Mouse (Mus musculus) cerebellum, postnatal 14 days (tissue): ENCODE measurements around the gene Fbxl3.

Experiments used
- DNase-seq, 2 experiments: peaks; one replicate each; pipeline ENCODE4 v3.0.0; 2021; ENCODE audit warnings: mixed read lengths in 2 of 2

Fbxl3 gene

DNA sequence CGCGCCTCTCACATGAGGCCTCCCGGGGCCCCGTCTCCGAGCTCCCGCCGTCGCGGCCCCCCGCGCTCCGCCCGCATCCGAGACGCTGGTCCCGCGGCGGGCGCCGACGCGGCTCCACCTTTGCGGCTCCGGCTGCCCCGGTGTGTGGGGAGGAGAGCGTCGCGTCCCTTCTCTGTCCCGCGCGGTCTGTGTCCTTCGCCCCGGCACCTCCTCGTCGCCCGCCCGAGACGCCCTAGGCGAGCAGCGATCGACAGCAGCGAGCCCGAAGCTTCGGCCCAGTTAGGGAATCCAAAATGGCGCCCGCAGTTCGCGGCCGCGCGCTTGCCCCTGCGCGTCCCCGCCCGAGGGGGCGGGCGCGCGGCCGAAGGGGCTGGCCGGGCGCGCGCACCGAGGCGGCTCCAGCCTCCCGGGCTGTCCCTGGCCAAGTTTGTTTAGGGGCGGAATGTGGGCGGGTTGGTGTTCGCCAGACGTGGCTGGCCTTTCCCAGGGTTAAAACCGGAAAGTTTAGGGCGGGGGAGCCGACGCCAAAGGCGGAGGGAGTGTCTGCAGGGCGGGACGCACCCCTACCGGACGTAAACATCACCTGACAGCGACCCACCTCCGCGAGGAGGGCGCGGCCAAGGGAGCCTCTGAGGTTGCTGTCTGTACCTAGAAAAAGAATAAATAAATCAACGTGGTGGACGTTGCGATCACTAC is at the start of gene Fbxl3:
TSS of gene Fbxl3 (minus strand) at position 329 of the 696 bp plus-strand sequence.
- peak; percentile 88 to 91 for DNase-seq

DNA sequence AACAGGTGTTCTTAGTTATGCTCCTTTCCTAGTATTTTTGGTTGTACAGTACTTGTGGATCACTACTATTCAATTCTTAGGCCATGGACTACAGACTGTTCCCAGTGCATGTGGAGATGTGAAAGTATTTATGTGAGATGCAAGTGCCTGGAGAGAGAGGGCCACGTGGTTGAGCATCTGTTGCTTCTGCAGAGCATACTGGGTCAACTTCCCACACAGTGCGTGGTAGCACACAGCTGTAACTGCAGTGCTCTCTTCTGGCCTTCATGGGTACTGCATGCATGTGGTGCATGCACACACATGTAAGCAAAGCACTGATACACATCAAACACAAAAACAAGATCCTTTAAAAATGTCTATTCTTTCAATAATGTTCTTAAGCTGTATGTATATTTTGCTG is 32.6 kb upstream of the Fbxl3 start:
- DNase-seq: peak; percentile 40 to 68

DNA sequence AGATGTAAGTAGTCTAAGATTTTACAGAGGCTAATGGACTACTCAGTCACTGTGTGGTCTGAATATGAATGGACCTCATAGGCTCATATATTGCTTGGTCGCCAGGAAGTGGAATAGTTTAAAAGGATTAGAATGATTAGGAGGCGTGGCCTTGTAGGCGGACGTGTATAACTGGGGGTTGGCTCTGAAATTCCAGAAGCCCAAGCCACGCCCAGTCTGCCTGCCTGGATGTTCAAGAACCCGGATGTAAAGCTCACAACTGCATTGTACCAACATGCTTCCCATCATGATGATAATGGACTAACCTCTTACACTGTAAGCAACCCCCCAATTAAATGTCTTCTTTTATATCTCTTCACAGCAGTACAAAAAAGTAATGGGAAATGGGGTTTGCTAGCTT is 26.4 kb upstream of the Fbxl3 start:
- no peak for DNase-seq

DNA sequence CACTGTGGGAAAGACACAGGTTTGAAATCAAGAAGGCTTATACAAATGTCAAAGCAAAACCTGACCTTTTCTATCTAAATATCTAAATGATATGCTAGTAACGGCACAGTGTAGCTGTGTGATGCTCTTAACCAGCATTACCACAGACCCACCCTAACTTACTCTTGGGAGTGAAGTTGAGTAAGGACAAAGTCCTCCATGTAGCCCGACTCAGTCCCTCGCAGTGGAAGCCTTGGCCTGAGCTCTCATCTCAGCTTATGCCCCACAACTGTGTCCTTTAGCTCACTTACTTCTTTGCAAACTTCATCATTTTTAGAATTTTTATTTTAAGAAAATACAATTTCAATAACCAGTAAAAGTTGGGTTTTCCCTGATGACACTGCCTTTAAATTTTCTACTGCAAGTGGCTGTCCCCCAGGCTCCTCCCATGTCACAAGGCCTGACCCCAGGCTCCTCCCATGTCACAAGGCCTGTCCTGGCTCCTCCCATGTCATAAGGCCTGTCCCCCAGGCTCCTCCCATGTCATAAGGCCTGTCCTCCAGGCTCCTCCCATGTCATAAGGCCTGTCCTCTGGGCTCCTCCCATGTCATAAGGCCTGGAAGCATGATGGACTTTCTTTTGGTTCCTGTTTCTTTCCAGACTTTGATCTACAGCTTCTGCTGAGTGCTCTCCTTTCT is 15.8 kb upstream of the Fbxl3 start:
- DNase-seq: no peak

DNA sequence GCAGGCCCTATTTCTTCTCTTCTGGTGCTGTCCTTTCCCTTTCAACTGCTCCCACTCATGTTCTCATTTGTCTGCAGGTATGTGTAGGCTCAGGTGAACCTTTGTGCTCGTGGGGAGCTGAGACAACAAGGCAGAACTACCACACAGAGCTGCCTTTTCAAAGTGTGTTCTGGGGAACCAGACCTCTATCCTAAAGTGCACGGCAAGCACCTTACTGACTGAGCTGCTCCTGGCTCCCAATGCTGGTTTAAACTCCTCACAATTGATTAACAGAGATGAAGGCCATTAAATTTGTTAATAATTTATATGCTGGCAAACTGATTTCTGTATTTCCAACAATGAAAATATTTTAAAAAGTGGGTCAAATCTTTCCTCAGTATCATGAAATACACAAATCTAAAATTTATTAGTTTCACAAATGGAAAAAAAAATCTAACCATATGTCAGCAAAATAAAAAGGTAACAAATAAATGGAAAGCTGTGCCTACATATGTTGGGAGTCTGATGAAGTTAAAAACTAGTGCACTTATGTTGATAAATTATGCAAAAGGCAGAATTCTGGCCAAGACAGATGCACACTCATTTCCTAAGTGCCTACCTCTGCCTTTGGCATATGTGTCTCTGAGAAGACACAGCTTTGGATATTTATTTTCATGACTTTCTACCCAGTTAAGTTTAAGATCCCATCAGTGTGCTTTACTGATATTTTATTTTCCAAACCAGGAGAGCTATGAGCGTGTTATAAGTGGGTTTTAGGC is 13.4 kb upstream of the Fbxl3 start:
- no peak for DNase-seq

DNA sequence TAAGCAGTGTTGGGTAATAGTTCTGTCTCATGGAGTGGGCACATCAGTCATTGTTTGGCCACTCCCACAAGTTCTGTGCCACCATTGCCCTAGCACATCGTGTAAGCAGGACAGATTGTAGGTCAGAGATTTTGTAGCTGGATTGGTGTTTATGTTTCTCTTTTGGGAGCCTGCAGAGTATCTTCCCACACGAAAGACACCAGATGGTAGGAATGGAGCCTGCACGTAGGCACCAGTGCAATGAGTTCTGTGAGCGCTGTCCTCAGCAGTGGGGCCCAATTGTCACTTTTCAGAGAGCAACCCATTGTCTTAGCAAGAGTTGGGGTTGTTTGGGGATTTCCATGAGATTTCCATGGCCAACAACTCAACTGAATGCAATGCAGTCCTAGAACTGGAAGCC is 10.6 kb upstream of the Fbxl3 start:
- DNase-seq: no peak

DNA sequence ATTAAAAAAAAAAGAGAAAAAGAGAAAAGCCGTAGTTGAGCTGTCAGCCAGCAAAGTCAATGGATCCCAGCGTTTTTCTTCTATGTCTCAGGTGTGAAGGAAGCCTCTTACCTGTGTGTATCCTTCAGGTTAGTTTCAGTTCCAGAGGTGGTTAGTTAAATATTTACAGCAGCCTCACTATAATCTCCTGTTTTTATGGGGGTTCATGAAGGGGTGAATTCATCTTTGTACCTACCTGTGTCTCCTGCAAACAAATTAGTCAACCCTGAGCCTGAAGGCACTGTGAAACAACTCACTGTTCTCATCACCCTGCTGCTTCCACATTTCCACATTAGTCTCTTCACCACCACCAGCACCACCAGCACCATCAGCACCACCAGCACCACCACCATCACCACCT is 6.9 kb upstream of the Fbxl3 start:
- DNase-seq: no peak

DNA sequence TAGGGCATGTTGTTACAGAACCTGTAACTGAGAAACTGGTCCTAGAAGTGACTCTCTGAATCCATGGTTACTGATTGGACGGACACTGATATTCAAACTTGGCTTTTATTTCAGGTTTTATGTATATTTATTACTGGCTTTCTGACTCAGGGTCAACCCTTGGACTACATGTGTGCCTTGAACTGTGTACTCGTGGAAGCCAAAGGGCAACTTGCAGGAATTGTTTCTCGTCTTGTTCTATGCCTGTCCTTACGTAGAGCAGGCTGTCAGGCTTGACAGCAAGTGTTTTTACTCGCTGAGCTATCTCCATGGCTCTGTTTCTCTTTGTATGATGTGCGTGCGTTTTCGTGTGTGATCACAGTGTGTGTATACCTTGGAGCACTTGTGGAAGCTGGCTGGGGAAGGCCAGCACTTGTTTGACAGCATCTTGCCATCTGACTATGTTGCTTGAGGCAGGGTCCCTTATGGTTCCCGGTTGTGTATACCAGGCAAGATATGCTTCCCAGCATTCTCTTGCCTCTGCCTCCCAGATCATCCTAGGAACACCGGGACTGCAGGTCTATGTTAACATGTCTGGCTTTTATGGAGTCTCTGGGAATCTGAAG is 3.5 kb upstream of the Fbxl3 start:
- no peak for DNase-seq

DNA sequence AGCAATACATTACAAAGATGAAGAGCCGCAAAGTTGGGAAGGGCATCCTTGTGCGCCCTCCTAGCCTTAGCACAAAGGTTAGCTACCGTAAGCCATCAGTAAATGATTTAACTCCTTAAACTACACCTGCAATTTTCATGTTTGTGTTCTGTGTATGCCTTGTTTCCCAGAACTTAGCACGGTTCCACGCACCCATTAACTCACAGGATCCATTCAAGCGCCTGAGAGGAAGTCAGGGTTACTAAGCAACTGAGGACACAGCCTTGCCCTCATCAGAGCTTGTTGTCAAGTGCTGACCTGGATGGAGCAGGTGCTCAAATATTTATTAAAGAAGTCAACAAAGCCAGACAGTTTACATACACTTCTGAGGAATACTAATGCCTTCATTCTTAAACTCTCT is 2.9 kb upstream of the Fbxl3 start:
- no peak for DNase-seq

DNA sequence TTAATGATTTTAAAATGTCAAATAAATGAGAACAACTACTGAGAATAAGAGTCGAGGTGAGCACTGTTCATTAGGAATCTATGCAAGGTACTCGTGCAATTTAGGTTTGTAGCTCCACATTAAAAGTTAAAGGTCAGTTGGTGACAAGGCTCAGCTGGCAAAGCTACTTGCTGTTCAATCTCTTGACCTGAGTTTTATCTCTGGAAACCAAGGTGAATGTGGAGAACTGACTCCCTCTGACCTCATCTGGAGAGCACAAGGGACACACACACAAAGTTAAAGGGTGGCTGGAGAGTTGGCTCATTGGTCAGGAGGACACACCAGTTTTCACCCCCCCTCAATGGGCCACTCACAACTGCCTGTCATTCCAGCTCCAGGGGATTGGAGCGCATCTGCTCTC is 1.8 kb upstream of the Fbxl3 start:
- no peak for DNase-seq

DNA sequence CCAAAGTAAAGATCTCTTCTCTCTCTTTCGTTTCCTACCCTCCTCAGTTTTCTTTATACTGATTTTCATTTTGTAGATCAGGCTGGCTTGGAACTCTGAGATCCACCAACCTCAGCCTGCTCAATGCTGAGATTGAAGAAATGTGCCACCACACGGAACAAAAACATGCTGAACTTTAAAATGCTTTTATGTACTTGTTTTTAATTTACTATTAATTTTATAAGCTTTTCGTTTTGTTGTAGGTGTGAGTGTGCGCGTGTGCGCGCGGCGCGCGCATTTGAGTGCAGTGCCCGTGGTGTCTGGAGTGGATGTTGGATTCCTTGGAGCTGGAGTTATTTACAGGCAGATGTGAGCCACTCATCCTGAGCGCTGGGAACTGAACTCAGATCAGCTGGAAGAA is 930 bp upstream of the Fbxl3 start:
- no peak for DNase-seq

DNA sequence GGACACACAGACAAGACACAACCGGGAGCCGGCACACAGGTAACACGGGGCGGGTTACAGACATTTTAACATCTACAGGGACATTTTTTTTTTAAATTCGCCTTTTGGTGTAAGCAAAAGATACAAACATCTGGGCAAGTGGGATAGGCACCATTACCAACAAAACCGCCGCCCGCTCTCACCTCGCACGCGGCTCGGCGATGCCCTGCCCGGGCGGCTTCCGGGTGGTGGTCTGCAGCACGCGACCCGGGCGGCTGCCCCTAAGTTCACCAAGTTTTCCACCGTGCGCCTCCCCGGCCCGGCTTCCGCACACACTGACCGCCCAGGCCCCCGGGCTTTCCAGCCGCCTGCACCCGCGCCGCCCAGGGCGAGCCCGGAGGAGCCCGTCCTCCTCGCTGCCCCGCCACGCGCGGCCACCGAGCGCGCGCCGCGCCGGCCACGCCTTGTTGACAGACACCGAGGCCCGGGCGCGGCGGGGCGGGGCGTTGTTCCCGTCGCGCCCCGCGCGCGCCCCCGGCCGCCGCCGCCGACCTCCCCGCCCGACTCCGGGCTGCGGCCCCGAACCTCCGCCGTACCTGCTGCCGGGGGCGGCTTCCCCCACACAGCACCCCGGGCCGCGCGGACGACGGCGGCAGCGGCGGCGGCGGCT is 655 bp downstream of the Fbxl3 start:
- peak; percentile 90 to 92 for DNase-seq

DNA sequence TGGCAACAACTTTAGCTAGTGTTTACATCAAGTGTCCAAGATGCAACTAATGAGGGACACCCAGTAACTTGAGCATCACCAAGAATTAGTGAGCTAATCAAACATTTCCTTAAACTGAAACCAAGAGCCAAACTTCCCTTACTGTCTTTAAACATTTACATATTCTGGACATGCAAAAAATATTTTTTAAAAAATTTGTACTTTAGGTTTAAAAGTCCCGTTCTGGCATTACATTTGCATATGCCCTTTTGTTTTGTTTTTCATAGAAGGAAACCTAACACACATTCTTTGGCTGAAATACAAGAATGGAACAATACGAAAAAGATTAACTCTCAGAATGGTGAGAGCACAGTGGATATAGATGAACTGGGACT is 1.2 kb downstream of the Fbxl3 start:
- no peak for DNase-seq

DNA sequence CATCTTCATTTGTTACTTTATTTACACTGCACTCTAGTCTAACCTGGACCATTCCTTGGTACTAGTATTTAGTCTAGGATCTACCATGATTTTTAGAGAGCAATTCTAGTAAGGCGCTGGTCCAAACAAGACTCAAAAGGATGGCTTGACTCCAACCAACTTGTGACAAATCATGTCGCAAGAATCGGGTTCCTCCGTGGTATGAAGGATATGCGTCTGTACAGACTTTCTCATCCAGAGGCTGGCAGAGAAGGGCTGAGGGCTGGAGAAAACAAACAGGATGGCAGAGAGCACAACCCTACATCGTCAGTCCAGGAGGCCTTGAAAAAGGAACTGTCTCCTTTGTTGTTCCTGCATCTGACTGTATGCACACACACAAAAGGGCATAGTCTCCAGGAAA is 2.7 kb downstream of the Fbxl3 start:
- DNase-seq: no peak

DNA sequence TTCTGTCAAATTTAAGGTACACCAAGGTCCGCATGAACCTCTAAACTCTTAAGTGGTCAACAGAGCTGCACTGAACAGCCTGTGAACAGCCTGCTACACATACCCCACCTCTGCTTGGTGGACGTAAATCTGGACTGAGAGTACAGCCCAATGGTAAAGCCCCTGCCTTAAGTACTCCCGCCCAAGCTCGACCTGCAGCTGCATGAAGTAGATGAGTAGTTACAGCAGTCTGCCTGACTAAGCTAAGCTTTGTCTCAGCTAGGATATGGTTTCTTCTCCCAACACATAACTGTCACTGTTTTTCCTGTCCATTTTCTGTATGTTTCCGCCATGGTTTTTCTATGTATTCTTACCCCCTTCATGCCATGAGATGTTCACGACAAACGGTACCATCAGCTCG is 3.5 kb downstream of the Fbxl3 start:
- no peak for DNase-seq

DNA sequence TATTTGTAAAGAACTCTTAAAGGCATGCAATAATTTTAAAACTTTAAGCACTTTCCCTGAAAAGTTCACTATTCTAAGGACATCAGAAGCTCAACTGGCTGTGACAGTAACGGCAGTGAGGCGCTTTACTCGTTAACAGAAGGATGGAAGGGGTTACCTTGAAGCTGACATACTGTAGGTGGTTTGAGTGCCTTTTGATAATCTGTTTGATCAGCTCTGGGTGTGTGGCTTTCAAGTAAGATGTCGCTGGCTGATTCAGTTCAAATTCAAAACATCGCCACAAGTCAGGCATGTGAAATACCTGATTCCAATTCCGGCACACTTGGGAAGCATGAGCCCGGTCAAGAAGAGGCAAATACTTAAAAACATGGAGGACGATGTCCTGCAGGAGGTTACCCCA is 4.3 kb downstream of the Fbxl3 start:
- DNase-seq: no peak

DNA sequence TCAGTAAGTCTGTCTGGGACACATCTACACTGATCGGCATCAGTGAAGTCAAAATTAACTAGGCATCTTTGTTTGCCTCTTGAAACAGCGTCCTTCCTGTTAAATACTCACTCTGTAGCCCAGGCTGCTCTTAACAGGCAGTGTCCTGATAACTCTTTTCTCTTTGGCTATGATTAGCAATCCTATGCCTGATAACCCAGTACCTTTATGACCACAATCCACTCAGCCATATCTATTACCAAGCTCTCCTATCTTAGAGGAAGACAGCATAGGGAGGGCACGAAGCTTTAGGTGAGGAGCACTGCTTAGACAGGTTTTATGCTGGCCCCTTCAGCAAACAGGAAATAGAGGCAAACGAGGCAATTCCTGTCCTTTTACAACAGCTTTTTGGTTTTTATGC is 5.7 kb downstream of the Fbxl3 start:
- DNase-seq: no peak

DNA sequence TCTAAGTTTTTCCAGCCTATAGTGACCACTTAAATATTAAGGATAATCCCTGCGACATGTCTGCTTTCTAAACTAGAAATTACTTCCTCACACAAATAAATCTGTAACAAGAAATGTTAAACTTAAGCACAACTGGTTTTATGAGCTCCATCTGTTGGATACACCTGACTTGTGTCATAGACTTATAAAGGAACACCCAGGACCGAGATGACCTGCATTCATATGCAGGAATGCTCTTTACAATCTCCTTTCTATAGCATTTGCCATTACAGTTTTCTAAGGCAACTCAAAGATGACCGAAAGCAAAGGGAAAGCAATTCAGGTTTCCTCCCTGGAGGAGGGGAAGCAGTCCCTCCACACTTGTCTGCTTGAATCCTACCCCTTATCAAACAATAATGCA is 6.1 kb downstream of the Fbxl3 start:
- no peak for DNase-seq

DNA sequence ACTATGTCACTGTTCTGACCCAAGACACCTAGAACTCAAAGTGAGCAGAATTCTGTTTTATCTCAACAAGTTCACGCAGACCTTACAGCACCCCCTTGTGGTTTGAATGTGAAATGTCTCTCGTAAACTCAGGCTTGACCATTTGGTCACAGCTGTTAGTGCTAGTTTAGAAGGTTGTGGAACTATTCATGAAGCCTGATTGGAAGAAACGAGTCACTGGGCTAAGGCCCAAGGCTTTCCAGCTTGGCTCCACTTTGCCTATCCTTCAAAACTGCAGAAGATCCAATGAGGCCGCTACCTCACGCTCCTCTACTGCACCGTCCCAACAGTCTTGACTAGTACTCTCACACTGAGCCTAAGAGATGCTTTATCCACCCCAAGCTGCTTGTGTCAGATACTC is 10.7 kb downstream of the Fbxl3 start:
- peak; percentile 75 for DNase-seq

DNA sequence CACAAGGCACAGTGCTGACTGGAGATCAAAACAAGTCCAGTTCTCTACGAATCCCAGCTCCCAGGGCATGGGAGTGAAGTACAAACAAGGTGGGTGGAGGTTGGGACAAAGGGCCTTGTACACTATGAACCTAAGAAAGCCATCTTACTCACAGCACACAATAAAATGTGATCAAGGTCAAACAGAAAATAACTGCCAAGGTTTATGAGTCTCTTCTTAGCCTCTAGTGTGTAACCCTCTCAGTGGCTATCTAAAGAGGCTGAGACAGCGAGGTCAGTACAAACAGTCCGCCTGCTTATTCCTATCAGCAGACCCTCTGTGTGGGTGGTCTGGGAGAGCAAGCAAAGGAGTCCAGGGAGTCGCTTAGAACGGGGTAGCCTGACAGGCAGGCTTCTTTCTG is 11.5 kb downstream of the Fbxl3 start:
- DNase-seq: no peak

DNA sequence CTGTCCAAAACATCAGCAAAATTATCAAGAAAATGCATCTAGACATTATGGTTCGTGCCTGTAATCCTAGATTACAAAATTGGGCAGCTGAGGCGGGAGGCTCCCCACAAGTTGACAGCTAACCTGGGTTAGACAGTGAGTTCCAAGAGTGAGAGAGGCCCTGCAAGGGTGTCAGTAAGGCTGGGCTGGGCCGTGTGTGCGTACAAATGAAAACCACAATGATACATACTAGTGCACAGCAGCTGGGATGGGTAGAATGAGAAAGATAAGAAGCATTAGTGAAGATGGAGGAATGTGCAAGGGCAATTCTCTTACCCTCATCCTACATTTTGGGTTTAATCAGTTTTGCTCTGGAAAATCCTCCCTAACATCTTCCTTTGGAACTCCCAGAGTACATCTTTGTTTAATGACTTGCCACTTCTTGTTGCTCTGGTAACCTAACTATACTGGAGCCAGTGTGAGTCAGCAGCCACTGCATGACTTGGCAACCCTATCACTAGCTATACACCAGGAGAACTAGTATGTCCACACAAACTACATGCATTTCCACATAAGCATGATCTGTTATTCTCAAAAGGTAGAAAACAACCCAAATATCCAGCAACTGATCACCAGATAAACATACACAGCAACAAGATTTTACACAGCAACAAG is 12.6 kb downstream of the Fbxl3 start:
- DNase-seq: no peak

DNA sequence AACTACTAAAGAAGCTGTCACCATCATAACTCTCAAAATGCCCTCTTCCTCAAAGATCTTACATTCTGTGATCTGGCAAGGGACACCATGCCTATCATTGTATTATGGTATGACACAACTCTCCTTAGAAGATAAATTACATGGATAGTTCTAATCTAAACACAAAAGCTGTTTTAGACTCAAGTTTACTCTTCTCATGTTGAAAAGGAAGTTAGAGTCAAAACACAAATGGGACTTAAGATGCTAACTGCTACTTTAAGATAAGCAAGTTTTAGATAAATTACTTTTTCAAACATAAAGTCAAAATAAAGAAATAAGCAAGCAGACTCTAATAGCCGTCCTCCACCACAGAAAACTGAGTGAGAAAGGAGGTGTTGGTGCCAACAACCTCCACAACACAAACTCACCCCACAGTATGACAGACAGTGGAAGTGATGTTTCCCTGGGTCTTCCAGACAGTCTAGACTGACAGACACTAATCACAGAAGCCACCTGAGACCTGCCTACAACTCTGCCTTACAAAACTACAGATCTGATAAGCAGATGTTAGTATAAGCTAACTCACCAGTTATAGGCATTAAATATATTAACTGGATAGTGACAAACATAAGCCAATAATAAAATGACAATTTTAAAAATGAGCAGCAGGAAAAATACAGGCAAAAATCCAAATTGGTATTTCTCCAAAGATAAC is 13.4 kb downstream of the Fbxl3 start:
- DNase-seq: no peak
